Mouse (Mus musculus): ENCODE results near the gene Peg12.

Peg12 gene

DNA sequence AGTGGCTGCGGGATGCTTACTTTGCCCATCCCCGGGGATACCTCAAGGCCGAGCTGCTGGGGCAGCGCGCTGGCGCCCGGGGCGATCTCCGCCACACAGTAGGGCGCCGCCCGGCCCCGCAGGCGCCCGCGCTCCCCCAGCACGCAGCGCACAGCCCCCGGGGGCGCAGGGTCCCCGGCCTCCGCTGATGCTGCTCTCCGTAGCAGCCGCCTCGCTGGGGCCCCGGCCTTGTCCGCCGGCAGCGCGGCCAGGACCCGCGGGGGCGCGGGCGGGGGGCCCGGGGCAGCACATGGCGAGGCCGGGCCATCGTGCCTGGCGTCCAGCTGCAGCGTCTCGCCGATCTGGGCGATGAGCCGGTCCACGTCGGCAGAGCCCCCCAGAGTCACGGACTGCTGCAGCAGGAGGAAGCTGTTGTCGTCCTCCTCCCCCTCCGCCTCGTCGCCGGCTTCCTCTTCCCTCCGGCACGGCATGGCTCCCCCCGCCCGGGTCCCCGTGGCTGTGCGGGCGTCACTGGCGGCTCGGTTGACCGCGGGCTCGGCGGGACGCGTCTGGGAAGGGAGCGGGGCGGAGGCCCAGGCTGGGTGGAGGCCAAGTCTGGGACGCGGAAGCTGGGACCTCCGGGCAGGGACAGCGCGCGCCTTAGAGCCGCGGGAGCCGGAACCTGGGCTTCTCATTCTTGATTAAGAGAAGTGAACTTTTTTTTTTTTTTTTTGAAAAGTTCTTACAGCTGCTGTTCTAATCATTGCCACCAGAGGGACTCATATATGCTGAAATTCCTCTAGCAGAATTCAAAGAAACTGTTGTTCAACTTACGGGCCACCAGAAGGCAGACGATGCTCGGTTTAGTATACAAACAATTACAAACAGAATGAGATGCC lies at the start of gene Peg12:
Gene Peg12 (minus strand): TSS at position 633 of the 878 bp plus-strand sequence.
- peak; percentile 19 for DNase-seq (ENCODE audit: low spot score)

- no peak for DNase-seq (ENCODE audit: low spot score)
These were observed 21.8 kb upstream of the Peg12 start for GRCm38 (mm10) chr7:62486139-62486538.

GRCm38 (mm10) chr7:62463007-62463877 lies 1.1 kb downstream of the Peg12 start:
- DNase-seq (ENCODE audit: low spot score), result no peak

GRCm38 (mm10) chr7:62462229-62463006 lies 1.9 kb downstream of the Peg12 start:
- DNase-seq (ENCODE audit: low spot score), result no peak

GRCm38 (mm10) chr7:62452353-62452752 lies 12.0 kb downstream of the Peg12 start:
- no peak for DNase-seq (ENCODE audit: low spot score)

DNA sequence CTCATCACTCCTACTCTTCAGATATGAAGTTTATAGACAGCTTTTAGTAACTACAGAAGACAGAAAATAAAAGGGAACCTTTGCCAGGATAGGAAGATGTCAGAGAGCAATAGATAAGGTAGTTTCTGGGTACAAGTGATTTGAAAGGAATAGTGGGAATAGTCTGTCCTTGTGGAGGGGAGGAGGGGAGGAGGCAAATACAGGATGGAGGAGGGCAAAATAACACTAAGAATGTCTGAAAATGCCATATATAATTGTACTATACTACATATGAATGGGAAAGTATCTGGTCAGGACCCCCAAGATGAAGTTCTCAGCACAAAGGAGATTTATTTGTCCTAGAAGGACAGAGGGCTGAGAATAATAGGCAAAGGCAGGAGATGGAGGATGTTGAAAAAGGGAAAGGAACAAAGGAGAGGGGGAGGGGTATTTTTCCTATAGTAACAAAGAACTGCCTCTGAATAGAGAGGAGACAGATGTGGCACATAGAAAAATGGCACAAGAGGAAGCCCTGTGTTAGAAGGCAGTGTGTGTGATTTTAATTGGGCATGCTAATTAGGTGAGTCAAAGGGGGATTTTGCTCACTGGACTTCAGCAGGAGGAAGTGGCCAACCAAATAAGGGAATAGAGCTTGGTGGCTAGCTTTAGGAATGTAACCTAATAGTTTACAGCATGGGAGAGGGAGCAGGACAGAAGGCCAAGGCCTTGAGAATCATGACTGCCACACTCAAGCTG lies 18.7 kb downstream of the Peg12 start:
- DNase-seq (ENCODE audit: low spot score), result no peak

GRCm38 (mm10) chr7:62436394-62436793 lies 27.9 kb downstream of the Peg12 start:
- DNase-seq (ENCODE audit: low spot score), result no peak

DNA sequence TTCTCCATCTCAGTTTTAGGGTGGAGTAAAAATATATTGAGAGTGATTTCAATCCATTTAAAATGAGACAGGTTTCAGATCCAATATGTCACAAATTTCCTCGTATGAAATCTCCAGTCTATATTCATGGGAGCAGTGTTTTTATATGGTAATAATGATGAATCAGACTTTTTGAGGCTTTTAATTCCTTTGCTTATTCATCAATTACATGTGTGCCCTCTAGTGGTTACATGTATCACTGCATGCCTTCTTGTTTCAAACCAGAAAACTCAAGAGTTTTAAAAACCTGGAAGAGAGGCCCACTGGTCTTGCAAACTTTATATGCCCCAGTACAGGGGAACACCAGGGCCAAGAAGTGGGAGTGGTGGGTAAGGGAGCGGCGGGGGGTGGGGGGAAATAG lies 31.1 kb downstream of the Peg12 start:
- no peak for DNase-seq (ENCODE audit: low spot score)

DNA sequence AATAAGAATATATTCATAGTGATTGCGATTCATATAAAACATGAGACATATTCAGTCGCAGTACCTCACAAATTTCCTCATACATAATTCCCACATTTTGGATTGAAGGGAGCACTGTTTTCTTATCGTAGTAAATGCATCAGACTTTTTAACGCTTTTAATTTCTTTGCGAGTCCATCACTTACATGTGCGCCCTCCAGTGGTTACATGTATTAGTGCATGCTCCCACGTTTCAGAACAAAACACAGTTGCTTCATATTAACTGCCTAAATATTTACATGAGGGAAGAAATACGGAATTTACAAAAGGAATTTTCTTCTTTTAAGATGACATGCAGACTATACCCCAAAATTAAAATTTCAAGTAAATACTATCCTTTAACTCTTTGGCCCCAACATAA lies 36.0 kb downstream of the Peg12 start:
- no peak for DNase-seq (ENCODE audit: low spot score)

DNA sequence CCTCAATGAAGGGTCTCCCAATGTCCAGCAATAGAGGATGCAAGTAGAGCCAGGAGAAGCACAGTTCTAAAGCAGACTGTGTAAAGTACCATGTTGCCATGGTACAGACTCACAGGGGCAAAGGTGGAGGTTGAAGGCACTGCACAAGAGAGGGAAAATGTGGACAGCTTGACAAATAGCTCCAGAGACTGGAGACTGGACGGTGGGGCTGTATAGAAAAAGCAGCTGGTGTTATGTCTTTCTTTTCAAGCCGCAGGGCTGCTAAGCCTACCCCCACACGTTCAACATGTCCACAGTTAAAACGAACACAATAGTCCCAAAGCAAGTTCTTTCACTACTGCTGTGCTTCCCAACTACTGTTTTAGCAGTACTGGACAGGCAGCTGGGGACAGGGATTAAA lies 41.1 kb downstream of the Peg12 start:
- no peak for DNase-seq (ENCODE audit: low spot score)

- no peak for DNase-seq (ENCODE audit: low spot score)
These were observed 43.7 kb downstream of the Peg12 start for GRCm38 (mm10) chr7:62420566-62420965.

DNA sequence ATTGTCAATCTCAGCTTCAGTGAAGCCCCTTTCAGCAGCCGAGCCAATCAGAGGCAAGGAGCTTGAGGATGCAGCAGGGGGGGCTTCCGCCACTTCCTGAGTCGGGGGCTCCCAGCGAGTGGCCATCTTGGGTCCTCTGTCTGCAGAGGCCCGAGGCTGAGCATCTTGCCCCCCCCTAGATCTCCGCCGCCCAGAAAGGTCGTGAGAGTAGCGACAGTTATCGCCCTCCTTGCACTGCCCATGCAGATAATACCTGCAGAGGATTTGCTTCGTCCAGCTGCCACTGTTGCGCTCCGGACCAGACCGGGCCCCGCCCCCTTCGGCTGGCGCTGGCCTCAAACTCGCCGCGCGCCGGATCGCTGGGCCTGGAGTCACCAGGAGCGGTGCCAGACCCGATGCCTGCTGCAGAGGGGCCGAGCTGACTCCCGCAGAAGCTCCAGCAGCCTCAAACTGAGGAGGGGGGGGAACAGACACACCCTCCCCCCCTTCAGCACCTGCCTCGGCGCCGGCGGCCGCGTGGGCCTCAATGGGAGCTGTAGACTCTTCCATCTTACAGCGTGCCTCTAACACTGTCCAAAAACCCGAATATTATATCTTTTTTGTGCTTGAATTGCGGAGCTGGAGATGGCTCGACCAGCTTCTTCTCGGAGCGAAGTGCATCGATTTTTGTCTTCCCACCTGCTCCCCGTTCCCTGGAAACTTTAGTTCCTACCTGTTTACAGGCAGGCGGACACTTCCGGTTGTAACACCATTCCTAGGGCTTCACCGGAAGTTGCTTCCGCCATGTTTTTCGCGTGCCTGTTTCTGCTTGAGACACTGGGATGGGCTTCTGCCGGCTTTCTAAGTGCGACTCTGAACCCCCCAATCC lies 44.6 kb downstream of the Peg12 start, which contains the start of gene Mkrn3:
Gene Mkrn3 (minus strand): TSS at position 647 of the 868 bp plus-strand sequence.
- peak; percentile 31 for DNase-seq (ENCODE audit: low spot score)

- no peak for DNase-seq (ENCODE audit: low spot score)
These were observed 45.2 kb downstream of the Peg12 start for GRCm38 (mm10) chr7:62419105-62419492.

- DNase-seq (ENCODE audit: low spot score), result no peak
These were observed 46.0 kb downstream of the Peg12 start for GRCm38 (mm10) chr7:62418346-62418745.

- DNase-seq (ENCODE audit: low spot score), result no peak
These were observed 48.1 kb downstream of the Peg12 start for GRCm38 (mm10) chr7:62416173-62416572.

GRCm38 (mm10) chr7:62415222-62415621 lies 49.1 kb downstream of the Peg12 start:
- no peak for DNase-seq (ENCODE audit: low spot score)
